Mouse (Mus musculus): ENCODE measurements around the gene Rab22a.

The Rab22a gene

DNA sequence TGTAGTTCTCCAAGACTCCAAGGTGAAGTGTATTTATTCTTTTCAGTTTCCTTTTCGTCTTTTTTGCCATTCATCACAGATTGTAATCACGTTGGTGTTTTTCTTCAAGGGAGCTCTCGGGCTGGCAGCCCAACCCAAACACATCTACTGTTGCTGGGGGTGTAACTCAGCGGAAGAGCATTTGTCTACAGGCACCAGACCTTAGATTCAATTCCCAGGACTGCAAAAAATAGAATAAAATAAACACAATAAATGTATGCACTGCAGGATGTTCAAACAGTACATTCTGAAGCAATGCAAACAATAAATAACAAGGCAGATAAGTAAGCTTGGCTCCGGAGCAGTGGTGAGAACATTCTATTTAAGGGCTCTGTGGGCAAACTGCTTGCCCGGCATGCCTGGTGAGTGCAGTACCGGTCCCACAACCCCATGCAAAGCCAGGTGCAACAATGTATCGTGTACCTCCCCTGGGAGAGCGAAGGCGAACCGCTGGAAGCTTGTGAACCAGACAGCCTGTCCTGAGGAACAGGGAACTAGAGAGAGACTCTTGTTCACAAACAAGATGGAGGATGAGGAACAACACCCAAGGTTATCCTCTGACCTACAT, 62.8 kb downstream of the Rab22a start:
- DNase-seq (ENCODE audit: low spot score), result no peak

DNA sequence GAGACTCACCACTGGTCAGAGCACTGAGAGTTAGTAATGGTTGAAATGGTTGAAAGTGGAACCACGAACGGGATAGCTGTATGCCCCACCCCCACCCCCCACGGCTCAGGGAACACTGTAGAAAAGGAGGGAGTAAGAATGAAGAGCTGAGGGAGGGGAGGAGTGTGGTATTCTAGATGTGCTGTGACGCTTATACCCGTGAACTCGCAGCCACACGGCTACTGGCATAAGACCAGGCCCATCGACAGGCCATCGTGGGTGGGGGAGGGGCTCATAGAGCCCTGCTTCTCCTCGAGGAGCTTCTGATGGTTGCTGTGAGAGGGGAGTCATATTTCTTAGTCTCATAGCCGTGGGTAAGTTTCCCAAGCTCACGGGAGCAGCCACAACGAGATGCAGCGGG, 64.8 kb downstream of the Rab22a start:
- DNase-seq (ENCODE audit: low spot score), result no peak

DNA sequence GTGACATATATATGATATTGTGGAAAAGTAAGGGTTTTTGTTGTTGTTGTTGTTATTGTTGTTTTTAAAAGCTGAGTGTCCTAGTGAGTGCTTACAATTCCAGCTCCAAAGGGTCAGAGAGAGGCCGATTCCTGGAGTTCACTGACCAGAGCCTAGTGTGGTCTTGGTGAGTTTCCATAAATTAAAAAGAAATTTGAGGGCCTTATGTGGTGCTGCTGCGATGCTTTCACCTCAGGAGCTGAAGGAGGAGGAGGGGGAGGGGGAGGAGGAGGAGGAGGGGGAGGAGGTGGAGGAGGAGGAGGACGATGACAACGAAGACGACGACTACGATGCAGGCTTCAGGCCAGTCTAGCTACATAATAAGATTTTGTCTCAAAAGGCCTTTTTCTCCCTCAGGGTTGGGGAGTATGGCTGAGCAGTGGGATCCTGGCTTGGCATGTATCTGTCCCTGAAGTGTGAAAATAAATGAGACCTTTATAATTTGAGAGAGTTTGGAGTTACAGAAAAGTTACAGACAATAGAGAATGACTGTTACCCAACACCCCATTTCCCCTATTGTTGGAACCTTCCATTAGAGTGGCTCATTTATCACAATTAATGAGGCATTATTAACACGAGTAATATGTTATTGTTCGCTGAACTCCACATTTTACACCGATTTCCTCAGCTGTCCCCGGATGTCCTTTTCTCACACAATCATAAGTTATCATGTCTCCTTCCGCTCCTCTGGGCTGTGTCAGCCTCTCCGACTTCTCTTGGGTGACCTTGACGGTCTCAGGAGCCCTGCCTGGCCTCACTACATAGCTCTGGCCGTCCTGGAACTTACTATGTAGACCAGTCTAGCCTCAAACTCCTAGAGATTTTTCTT, 65.6 kb downstream of the Rab22a start:
- no peak for DNase-seq (ENCODE audit: low spot score)

DNA sequence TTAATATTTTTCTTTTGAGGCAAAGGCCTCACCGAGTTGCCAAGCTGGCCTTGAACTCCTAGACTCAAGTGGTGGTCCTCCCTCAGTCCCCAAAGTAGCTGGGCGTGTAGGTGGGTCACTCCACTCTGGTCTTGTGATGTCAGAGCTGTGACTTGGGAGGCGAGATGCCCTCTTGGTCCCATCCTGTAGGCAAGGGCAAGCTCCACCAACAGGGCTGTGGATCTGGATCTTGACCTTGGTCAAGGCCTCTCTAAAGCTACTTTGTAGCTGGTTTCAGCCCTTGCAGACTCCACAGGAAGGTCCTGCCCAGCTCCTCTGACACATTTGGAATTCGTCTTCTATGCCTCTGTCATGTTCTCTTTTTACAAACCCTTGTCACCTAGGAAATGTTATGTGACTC, 66.3 kb downstream of the Rab22a start:
- DNase-seq (ENCODE audit: low spot score), result no peak

DNA sequence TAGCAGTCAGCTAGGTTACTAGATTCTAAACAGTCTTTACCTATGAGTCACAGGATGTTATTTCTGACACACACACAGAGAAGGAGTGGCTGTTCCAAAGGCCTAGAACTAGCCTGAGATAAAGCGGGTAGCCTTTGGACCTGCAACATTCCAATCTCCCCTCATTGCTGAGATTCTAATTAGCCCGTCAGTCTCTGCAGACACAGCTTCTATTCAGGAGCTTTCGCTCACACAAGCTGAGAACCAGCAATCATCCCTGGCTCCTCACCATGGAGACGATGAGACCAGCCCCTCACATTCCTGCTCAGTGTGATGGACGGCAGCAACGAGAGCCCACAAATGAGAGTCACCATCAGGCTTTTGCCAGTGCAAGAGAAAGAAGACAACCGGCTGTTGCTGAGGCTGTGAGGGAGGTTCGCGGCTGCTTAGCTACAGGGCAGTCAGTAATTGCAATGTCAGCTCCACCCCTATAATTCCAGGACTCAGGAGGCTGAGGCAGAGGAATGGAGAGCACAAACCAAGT, 70.9 kb downstream of the Rab22a start:
- no peak for DNase-seq (ENCODE audit: low spot score)

DNA sequence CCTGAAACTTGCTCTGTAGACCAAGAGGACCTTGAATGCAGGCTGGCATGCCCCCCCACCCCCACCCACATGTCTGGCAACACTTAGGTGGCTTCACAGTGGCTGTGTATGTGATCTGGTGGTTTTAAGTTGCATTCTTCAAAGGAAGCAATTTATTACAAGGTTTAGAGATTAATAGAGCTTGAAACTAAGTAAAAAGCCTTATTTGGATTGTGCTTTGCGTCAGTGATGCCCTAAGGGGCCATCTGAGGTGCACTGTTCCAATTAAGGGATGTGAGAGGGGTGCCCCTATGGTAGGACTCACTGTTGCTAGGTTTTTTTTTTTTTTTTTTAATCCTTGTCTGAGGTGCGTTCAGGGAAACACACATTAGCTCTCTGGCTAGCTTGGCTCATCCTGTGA, 74.9 kb downstream of the Rab22a start:
- no peak for DNase-seq (ENCODE audit: low spot score)

DNA sequence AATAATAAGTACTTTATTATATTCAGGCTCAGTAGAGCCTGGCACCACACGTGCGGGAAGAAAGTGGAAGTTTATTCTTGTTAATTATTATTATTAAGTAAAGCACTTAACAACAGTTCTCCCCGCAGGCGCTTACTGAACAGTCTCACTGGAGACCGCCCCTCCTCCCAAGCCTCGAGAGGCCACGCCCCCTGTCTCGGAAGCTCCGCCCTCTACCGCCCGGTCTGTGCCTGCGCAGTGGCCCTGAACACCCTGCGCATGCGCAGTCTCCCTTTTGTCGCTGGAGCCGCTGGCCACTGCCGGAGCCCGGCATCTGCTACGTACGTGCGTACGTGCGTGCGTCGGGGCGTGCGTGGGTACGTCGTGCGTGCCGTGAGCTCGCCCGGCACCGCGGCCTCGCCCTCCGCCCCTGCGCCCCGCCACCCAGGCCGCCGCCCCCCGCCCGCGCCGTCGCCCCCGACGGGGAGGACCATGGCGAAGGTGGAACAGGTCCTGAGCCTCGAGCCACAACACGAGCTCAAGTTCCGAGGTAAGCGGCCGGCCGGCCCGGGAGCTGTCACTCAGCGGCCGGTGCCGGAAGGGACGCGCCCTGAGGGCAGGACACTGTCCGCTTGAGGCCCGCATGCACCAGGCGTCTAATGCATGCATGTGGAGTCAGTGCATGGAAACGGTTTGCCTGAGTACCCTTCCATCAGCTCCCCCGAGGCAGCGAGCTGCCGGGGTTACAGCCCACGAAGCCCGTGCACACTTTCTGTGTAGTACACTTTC, 77.8 kb downstream of the Rab22a start, which contains the start of gene Vapb:
Gene Vapb, plus strand, starts transcription at position 290 of the 768 bp plus-strand sequence.
- peak; percentile 99 for DNase-seq (ENCODE audit: low spot score)

DNA sequence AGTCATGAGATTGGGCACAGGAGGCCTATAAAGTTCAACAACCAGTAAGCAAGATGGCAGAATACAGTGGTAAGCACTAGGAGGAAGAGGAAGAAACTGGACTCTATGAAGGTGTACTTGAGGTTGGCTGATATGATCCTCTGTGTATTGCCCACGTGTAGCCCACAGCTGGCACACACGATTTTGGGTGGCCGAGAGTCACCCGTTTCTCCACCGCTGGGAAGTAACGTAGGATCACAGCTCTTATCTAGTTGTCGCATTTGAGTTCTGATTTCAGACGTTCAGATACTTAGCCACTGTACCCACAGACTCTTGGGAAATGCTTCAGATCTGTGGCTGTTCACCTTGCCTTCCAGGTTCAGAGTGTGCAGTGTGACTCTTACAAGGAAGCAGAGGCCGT, 78.7 kb downstream of the Rab22a start:
- no peak for DNase-seq (ENCODE audit: low spot score)

DNA sequence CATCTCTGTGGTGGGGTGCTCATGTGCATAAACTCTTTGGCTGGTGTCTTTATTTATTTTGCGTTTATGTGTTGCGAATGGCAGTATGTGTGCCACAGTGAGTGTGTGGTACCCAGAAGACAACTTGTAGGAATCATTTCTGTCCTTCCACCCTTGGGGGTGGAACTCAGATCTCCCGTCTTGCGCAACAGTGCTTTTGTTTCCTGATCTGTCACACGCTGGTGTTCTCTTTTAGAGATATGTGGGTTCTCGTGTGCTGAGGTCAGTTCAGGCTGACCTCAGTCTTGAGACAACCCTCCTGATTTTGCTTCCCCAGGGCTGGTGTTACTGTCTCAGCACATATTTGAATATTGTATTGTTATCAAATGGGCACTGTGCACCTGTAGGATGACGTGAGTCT, 79.5 kb downstream of the Rab22a start:
- no peak for DNase-seq (ENCODE audit: low spot score)

DNA sequence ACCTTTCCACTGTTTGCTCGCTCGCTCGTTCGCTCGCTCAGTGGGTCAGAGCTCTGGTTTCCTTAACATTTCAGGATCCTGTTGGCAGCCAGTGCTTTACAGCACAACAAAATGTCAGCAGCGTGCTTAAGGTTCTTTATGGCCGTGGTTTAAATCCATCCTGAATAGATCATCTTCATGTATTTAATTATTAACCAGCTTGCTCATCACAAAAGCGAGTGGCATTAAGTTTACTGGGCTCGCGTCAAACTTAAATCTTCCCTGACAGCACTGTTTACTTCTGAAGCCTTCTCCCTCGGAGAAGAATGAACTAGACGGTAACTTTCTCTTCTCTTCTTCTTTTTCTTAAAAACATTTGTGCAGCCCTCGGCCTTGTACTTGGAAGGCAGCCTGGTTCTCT, 82.5 kb downstream of the Rab22a start:
- no peak for DNase-seq (ENCODE audit: low spot score)

DNA sequence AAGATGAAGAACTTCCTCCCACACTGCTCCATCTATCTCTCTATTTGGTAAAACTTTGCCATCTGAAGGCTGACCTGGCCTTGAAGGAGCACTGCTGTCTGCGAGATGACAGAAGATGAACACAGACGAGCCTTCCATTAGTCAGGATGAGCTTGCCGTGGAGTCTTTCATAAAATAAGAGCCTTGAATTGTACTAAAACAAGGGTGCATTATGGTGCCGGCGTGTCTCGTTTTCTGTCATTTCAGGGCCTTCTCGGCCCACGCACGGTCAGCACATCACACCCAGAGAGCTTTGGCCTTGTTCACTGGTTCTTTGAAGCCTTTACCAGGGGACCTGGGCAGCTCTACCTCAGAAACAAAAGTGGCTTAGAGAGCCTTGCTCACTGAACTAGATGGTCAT, 83.2 kb downstream of the Rab22a start:
- DNase-seq (ENCODE audit: low spot score), result no peak

DNA sequence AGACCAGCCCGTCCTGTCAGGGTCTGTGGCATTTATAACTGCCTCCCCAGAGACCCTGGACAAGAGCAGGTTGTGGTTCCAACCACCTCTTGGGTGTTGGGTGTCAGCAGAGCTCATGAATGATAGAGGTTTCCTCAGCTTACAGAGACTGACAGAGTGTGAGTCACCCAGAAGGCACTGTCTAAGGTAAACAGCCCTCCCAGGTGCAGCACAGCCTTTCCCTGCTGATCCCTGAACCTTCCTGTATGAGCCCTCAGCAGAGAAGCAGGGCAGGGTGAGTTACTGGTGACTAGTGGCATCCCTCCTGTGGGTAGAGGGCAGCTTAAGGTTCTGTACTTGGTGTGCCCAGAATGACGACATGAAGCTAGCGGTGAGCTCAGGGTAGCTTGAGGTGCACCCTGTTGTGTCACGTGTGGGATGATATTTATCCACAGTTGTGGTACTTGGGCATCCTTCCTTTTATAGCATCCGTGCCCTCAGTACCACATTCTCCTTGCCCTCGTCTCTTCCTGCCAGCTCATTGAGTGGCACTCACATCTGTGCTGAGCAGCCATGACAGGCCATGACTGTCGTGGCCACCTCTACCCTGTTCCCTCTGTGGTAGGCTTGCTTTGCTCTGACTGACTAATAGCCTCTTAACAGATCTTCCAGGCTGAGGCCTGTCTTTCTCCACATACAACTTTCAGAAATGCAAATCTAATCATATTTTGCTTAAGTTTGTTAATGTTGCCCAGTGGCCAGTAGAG, 84.7 kb downstream of the Rab22a start:
- DNase-seq (ENCODE audit: low spot score), result no peak

DNA sequence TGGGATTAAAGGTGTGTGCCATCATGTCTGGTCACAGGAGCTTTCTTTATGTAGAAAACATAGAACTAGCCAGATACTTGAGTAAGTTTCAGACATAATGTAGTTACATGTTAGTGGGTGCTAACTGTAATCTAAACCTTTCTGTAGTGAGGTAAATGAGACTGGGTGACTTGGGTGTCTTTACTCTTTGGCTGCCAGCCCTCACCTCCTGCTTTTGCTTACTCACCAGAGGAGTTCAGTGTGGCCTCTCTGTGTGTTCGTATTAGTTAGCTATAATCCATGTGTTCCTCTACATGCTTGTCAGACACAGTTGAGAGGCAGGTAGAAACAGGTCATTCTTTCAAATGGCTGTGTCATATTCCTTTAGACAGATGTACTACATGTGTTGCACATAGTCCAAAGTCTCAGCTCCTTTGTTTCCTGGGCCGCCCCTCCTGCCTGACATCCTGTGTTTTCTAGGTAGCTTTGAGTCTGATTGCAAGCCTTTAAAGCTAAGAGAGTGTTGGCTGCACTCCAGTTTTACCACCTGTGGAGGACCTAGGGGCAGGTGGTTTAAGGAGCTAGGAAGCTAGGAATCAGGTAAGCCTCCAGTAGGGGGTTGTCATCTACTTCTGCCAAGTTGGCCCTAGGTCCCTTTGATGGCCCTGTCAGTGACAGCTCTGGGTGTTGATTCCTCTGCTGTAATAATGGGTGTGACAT, 89.5 kb downstream of the Rab22a start:
- DNase-seq (ENCODE audit: low spot score), result no peak

DNA sequence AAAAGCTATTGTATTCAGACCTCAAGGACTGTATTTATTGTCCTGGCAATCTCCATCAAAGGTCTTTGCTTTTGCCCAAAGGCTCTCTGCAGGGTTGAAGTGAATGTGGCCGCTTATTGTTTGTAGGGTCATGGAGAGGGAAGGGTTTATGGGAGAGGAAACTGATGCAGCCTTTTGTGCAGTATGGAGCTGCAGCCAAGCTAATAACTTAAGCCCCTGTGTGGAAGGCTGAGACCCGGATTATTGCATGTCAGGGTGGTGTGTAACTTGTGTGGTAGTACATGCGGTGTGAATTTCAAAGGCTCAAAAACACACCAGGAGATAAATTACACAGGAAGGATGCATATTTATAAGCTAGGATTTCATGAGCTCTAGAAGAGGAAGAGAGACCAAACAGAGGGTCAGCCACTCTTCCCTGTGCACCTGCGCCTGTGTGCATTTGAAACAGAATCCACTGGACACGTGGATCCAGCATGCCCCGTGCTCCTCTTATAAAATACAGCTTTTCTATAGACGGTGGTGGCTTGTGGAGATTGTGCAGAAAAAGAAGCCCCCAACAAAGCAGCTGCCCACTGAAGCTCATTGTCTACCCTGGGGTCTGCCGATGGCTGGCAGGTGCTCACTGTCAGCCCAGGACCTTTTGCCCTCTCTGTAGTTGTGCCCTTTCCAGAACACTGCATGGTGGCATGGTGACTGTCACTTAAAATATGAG, 96.0 kb downstream of the Rab22a start:
- DNase-seq (ENCODE audit: low spot score), result no peak
